Mouse (Mus musculus): ENCODE data around the gene 1700025G04Rik.

DNA sequence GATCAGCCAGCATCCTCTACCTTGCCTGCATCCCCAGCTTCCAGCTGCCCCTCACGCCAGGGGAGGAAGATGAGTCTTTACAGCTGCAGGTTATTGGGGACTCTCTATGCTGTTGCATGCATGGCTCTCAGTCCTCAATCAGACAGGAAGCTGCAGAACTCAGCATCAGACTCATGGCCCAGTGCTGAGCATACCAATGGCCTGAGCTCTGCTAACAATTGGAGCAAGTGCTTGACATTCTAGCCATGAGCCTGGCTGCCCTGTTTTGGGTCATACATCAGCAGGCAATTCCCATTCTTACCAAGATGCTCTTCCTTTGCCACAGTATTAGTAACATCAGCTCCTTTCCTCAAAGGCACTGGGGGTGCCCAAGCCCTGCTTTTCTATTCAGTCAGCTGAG lies 208.7 kb downstream of the 1700025G04Rik start:
- TF ChIP-seq CTCF (IDR thresholded peaks at IDR 0.05; ENCODE audit: low read depth, low read length) = no peak
- no peak for TF ChIP-seq POLR2A (IDR thresholded peaks at IDR 0.05; ENCODE audit: extremely low read depth, insufficient read depth, low read length)

Data from liver, adult 2 months (tissue).